Mouse (Mus musculus): ENCODE results near the gene Cacna1d.

GRCm38 (mm10) chr14:30009864-30010560 lies 481.2 kb downstream of the Cacna1d start:
- TF ChIP-seq EP300 (optimal IDR thresholded peaks at IDR 0.05) = no peak
- no peak for TF ChIP-seq CTCF (IDR thresholded peaks at IDR 0.05; ENCODE audit: low read depth)

Data from stomach, postnatal 0 days (tissue).